Mouse (Mus musculus) embryonic fibroblast, embryonic 13.5 days (primary cell): ENCODE results near the gene Ada. TPM values are rescaled to one million over a fixed set of nuclear protein-coding genes. Genes with fewer than 3 reads are reported as not detected.

ENCODE experiments used
- H3K27ac ChIP-seq: 2 replicates; pipeline ENCODE4 v1.5.1; 2012; ENCODE audit warnings: low read length, control low read depth, inconsistent platforms; ENCODE audit not compliant: insufficient read depth
- H3K4me1 ChIP-seq: 2 replicates; pipeline ENCODE4 v1.6.1; 2011; ENCODE audit warnings: low read length; ENCODE audit not compliant: control insufficient read depth, insufficient read depth
- H3K4me3 ChIP-seq: 2 replicates; pipeline ENCODE4 v1.5.1; 2011; ENCODE audit warnings: mild to moderate bottlenecking, control low read depth, low read length; ENCODE audit not compliant: insufficient read depth
- CTCF ChIP-seq: IDR thresholded peaks from 2 replicates; pipeline ENCODE4 v1.5.1; 2011; ENCODE audit warnings: mild to moderate bottlenecking, control low read depth, low read length, moderate library complexity, borderline replicate concordance; ENCODE audit not compliant: insufficient read depth
- POLR2A ChIP-seq: IDR thresholded peaks from 2 replicates; pipeline ENCODE4 v1.6.1; 2011; ENCODE audit warnings: low read depth, mild to moderate bottlenecking, control low read depth, low read length, moderate library complexity
- polyA plus RNA-seq: library from polyadenylated mRNA; stranded (reverse); fragments of >200 nt; gene quantifications from 2 replicates; pipeline ENCODE4 v1.2.4, GENCODE M21; 2011; ENCODE audit warnings: low read depth; ENCODE audit not compliant: missing spikeins, insufficient read length

The Ada gene
- polyA plus RNA-seq, 1 experiment: 32.7 TPM

- TF ChIP-seq CTCF (no peak), POLR2A (no peak)
- Histone ChIP-seq H3K27ac (no peak overlapping the region), H3K4me3 (no peak overlapping the region), H3K4me1 (no peaks in the 10 kb centered on the region)
These were observed 33.6 kb downstream of the Ada start for GRCm38 (mm10) chr2:163716448-163716847.

- TF ChIP-seq POLR2A: no peak
- TF ChIP-seq CTCF: no peak
- Histone ChIP-seq H3K27ac (no peak overlapping the region), H3K4me1 (no peaks in the 10 kb centered on the region), H3K4me3 (no peak overlapping the region)
These were observed 36.7 kb downstream of the Ada start for GRCm38 (mm10) chr2:163713340-163713739.

GRCm38 (mm10) chr2:163712874-163713273 lies 37.2 kb downstream of the Ada start:
- H3K4me1 ChIP-seq: no peaks in the 10 kb centered on the region
- TF ChIP-seq CTCF: no peak
- no peak for TF ChIP-seq POLR2A
- no peak overlapping the region for H3K4me3 ChIP-seq
- no peak overlapping the region for H3K27ac ChIP-seq

DNA sequence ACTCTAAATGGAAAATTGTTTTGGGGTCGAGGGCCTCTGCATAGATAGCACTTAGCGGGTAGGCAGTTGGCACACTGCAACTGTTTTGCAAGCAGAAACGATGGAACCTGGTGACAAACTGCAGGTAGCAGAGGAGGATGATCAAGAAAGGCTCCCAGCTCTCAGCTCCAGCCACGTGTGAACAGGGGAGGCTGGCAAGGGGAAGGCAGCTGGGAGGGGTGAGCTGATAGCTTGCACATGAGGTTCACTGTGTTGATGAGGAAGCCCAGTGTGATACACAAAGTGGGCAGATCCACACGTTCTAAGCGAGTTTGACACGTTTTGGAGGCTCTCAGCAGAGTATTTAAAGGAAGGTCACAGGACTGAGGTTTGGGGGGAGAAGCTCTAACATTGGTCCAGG lies 37.6 kb downstream of the Ada start:
- Histone ChIP-seq H3K4me3 (no peak overlapping the region), H3K4me1 (no peaks in the 10 kb centered on the region), H3K27ac (no peak overlapping the region)
- TF ChIP-seq CTCF: no peak
- TF ChIP-seq POLR2A: no peak

- H3K4me3 ChIP-seq: no peak overlapping the region
- TF ChIP-seq CTCF (no peak), POLR2A (no peak)
- H3K27ac ChIP-seq: no peak overlapping the region
- no peaks in the 10 kb centered on the region for H3K4me1 ChIP-seq
These were observed 38.6 kb downstream of the Ada start for GRCm38 (mm10) chr2:163711368-163711868.

DNA sequence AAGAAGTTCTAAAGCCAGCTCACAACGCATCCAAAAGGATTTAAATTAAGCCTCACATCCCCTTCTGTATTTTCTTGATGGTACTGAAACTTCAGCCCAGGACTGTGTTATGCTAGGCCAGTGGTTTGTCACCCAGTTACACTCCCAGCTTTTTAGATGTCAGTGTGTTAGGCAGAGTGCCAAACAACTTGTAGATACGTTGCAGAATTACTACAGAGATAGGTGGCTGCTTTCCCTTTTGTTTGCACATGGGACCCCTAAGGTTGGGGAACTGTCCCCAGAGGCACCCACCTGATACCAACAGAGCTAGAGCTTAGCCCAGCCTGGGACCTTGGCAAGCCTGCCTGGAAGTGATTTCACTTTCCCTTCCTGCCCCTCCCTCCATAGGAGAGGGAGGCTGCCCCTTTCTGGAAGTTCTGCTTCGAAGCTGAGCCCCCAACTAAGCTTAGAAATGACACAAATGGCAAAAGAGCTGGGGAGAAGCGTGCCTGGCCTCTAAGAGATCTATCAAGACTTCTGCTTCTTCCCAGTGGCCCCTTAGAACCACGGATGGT lies 39.4 kb downstream of the Ada start:
- Histone ChIP-seq H3K4me1 (no peaks in the 10 kb centered on the region), H3K27ac (no peak overlapping the region; the same call in 1 of the 2 replicates), H3K4me3 (no peak overlapping the region)
- TF ChIP-seq POLR2A (no peak), CTCF (no peak)

DNA sequence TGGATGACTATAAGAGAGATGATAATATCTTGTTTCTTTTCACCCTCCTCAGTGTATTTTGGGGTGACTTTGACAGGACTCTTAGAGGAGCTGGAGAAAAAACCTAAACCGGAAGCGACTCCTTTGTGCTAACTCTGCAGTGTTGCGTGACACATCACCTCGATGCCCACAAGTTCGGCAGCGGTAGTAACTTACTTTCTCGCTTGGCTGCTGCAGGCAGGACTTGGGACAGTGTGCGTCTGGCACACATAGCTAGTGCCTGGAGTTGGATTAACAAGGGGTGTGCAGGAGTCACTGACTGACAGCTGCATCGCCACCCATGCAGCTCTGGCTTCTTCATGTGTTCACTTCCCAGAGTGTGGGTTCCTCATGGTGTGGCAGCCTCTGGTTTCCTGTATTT lies 40.0 kb downstream of the Ada start:
- TF ChIP-seq POLR2A (no peak), CTCF (no peak)
- no peak overlapping the region for H3K27ac ChIP-seq
- H3K4me1 ChIP-seq: no peaks in the 10 kb centered on the region
- no peak overlapping the region for H3K4me3 ChIP-seq

GRCm38 (mm10) chr2:163708763-163709250 lies 41.2 kb downstream of the Ada start:
- TF ChIP-seq POLR2A: no peak
- Histone ChIP-seq H3K4me1 (no peaks in the 10 kb centered on the region), H3K4me3 (no peak overlapping the region), H3K27ac (no peak overlapping the region)

GRCm38 (mm10) chr2:163708321-163708720 lies 41.7 kb downstream of the Ada start:
- no peak overlapping the region for H3K4me3 ChIP-seq
- no peaks in the 10 kb centered on the region for H3K4me1 ChIP-seq
- no peak for TF ChIP-seq POLR2A
- no peak for TF ChIP-seq CTCF
- H3K27ac ChIP-seq: no peak overlapping the region

DNA sequence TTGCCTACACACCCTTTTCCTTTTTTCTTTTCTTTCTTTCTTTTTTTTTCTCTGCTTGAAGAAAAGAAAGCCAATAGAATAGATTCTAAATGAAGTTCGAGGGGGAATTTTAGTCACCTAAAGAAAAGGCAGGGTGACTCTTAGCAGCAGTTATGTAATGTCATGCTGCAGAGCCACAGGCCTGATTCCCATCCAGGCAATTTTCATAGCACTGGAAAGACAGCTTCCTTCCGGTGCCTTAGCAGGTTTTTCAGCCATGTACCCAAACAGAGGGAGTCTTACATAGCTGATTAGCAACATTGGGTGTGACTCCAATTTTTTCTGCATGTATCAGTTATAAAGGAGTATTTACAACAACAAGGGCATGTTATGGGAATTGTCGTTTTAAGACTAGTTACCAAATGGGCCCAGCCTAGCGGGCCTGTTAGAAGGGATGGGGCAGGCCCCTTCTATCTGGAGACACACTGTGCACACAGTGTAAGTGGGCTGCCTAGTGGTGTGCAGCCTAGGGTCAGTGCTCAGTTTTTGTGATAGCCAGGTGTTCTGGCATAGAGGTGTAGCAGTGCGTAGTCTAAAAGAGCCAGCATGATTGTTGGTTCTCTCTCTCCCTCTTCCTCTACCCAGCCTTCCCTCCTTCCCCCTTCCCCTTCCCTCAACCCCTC lies 46.3 kb downstream of the Ada start:
- no peak overlapping the region for H3K4me3 ChIP-seq
- peaks cover 4% of the 10 kb centered on the region; the same call in 1 of the 2 replicates for H3K4me1 ChIP-seq
- no peak for TF ChIP-seq CTCF
- TF ChIP-seq POLR2A: no peak
- no peak overlapping the region for H3K27ac ChIP-seq
